Mouse (Mus musculus) CH12F3 (cell line): ENCODE results near the gene Lrriq4.
"Not testable (repeated sequence)": the region's sequence is repeated elsewhere in the genome, so short reads cannot be mapped to it uniquely, and the experiment has no call there.

ENCODE experiments used
- in situ Hi-C: fragments of 300-500 bp; cut with MboI; formaldehyde crosslinking; loops from 2 replicates; pipeline ENCODE4 v1.14.3; 2020; ENCODE audit warnings: low sequenced_read_pairs

Gene Lrriq4

GRCm38 (mm10) chr3:30658486-30658885 lies 14.2 kb downstream of the Lrriq4 start:
- in situ Hi-C loops = no loop called here

DNA sequence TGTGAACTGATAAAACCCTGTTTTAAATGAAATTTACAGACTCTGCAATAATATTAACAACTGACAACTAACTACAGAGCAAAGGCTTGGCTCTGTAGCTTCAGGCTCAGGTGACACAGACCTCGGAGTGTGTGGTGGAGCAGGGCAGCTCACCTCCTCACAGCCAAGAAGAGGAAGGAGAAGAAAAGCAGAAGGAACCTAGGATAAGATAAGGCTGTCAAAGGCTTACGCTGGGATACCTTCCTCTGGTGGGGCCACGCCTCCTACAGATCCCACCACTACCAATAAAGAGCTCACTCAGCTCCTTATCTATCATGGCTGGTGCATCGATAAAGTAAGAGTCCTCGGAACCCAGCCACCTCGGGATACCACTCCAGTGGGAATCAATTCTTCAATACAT lies 38.9 kb downstream of the Lrriq4 start:
- in situ Hi-C loops = no loop called here

GRCm38 (mm10) chr3:30687216-30687615 lies 42.9 kb downstream of the Lrriq4 start:
- in situ Hi-C loops = no loop called here

- in situ Hi-C loops = no loop called here
These were observed 46.7 kb downstream of the Lrriq4 start for GRCm38 (mm10) chr3:30690976-30691375.

DNA sequence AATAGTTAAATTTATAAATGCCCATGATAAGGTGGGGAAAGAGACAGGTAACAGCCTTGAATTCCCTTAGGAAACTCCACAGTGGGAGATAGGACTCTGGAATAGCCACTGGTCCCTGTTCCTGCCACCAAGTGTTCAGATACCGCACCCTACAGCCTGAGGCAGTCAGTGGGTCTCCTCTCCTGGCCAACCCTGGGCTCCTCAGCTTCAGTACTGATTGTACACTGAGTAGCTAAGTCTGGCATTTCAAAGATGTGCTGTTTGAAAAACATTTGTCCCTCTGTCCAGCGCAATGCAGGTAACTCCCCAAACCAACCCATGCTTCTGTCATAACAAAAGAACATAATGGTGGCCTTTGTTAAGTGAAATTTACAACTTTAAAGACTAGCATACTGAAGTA lies 51.4 kb downstream of the Lrriq4 start:
- in situ Hi-C loops = no loop called here

DNA sequence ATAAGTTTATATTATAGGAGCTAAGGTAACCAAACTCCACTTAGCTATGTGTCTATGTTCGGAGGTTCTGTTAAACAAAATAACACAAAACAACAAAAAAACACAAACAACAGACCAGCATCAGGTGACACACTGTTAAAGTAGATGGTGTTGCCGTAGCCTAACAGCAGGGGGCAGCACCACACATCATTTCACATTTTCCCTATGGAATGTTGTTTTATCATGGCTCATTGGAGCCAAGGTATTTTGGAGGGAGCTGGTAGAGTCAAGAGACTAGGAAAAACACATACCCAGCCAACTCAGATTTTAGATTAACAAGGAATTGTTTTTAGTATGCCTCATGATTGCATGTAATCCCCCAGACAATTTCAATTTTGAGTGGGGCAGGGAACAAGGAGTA lies 52.0 kb downstream of the Lrriq4 start:
- in situ Hi-C loops = no loop called here

DNA sequence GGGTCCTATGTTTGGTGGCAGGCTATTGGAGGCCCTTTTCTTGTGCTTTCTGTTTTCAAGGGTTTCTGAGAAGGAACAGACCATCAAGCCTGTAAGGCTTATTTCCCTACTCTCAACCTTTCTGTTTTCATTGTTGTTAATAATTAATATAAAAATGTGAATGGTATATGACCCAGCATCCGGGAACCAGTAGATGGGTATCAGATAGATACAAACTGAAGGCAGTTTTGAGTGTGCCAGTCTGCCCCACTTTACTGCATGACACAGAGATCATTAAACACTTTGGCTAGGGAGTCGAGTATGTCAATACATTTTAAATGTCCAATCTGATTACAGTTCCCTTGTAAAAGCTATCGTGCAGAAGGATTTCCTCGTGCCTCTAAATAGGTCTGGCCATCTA lies 53.6 kb downstream of the Lrriq4 start:
- in situ Hi-C loops = no loop called here

GRCm38 (mm10) chr3:30699711-30700505 lies 55.6 kb downstream of the Lrriq4 start, which contains the start of gene Lrrc31:
Gene Lrrc31 (minus strand): TSS chr3:30699843.
- in situ Hi-C loops = not testable (repeated sequence)

- in situ Hi-C loops = no loop called here
These were observed 61.7 kb downstream of the Lrriq4 start for GRCm38 (mm10) chr3:30705977-30706376.

- in situ Hi-C loops = no loop called here
These were observed 62.4 kb downstream of the Lrriq4 start for GRCm38 (mm10) chr3:30706614-30707276.

- in situ Hi-C loops = no loop called here
These were observed 65.9 kb downstream of the Lrriq4 start for GRCm38 (mm10) chr3:30710191-30710590.

- in situ Hi-C loops = no loop called here
These were observed 69.0 kb downstream of the Lrriq4 start for GRCm38 (mm10) chr3:30713334-30713733.

DNA sequence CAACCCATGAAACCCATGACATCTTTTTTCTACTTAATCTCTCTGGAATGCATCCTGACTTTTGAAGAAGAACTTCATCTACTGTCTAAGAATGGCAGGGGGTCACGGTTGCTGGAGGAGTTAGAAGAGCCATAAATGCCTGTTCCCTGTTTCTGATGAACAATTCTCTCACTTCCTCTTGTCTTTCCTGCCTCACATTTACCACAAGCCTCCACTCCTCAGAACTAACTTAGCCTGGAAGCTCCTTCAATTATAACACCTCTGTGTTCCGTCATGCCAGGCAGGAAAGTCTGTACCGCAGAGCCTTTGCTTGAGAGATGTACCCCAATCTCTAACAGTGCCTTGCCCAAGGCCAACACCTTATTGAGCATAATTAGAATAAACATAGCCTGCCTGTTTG lies 74.3 kb downstream of the Lrriq4 start:
- in situ Hi-C loops = no loop called here
